Mouse (Mus musculus) embryonic stem cell, embryonic (primary cell): ENCODE results near the gene Rtn4r.

Experiments
- CTCF ChIA-PET, 4 experiments: fragments of 300-600 bp in 2 of 4; fragments of 350-600 bp in 2 of 4; sonication (Branson Sonifier 250); formaldehyde crosslinking; loops; one replicate each; lab custom pipeline; 2022; ENCODE audit warnings: inconsistent platforms in 2 of 4; lab: Charles Lee
- POLR2A ChIA-PET, 4 experiments: fragments of 300-600 bp in 2 of 4; fragments of 350-600 bp in 2 of 4; sonication (Branson Sonifier 250); formaldehyde crosslinking; loops; one replicate each; lab custom pipeline; 2022; ENCODE audit warnings: antibody characterized with exemption in 4 of 4, inconsistent platforms in 1 of 4; lab: Charles Lee

The Rtn4r gene

DNA sequence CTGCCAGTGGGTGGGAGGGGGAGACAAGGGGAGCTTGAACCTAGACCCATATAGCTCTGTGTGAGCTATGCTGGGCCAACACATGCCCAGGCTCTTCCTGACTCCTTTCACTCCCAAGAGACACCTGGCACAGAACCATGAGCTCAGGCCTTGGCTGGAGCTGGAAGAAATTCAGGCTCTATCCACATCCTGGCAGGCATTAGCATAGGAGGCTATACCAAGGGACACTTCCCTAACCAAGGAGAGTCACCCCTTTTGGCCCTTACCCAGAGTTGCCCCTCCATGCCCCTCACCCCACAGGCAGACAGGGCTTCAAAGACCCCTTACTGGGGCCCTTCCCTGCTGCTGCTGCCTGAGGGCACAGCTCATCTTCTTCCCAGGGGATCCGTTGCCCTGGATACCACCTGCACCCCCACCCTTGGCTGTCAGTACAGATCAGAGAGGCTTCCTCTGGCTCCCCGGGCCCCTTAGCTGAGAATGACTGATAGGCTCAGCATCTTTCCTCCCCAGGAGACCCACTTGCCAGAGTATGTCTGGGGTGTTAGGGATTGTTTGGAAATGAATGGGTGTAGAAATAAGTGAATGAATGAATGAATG, 37.3 kb downstream of the Rtn4r start:
- ChIA-PET CTCF (interaction anchor here in 2 of 4 experiments (1.0 to 1.4 kb wide), 2 partner anchors 8 to 46 kb away, joined by 3 to 4 read pairs; no protein-coding TSS in a partner anchor), POLR2A (no interaction called here)

DNA sequence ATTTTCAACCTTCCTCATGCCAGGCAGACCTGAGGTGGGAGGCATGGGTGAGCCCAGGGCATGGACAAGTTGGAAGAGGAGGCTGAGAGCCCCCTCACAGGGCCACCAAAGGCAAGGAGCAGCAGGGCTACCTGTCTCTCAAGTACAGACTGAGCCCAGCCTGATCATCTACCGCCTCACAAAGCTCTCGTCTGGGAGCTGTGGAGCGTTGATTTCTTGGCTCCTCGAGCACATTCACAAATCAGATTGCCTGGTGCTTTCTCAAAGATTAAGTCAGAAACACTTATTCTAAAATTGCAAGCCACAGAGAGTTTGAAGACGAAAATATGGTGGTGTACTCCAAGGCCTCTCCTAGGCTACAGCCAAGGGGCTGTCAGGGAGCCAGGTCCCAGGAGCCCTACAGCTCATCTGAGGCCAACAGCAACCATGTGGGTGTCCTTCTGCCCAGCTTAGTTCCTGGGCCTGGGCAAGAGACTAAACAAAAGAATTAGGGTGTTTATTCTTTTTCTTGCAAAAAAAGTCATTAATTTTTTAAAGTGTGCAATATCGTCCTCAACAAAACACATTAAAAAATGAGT, 39.3 kb downstream of the Rtn4r start:
- ChIA-PET POLR2A (no interaction called here), CTCF (interaction anchor here in 1 of 4 experiments (0.6 kb wide), 1 partner anchor 245 kb away, joined by 3 read pairs; no protein-coding TSS in a partner anchor)

GRCm38 (mm10) chr16:18169156-18169555, 41.7 kb downstream of the Rtn4r start:
- ChIA-PET CTCF (no interaction called here), POLR2A (no interaction called here)

DNA sequence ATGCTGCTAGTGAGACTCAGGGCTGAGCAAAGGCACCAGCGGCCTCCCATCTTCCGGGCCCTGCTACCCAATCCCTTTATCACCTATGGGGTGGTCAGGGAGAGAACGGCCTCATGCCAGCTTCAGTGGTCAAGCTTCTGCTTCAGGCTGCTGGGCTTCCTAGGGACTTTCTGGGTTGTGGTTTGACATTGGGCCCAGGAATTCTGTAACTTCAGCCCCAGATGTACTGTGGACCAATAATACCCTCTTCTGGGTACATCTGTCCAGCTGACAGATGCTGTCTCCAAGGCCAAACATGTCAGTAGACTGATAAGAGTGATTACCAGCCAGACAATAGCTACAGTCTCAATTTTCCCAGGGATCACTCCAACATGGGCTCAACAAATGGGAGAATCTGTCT, 42.3 kb downstream of the Rtn4r start:
- CTCF ChIA-PET, result interaction anchor here in 3 of 4 experiments (0.6 to 4.8 kb wide), 3 partner anchors 41 to 80 kb away, joined by 4 to 36 read pairs (median 11); partner anchors contain the start of gene Prodh (in 1 of the 3)
- POLR2A ChIA-PET, result interaction anchor here in 1 of 4 experiments (1.6 kb wide), 1 partner anchor 11 kb away, joined by 3 read pairs; no protein-coding TSS in a partner anchor

- ChIA-PET CTCF (interaction anchor here (0.5 to 4.8 kb wide), 56 partner anchors 8 to 413 kb away, joined by 3 to 37 read pairs (median 4); partner anchors contain the start of genes Dgcr6 (in 3 of the 4), Klhl22 (in 1 of the 4) and Prodh (in 1 of the 4)), POLR2A (interaction anchor here in 3 of 4 experiments (1.2 to 1.6 kb wide), 4 partner anchors 19 to 83 kb away, joined by 3 to 8 read pairs (median 3); partner anchors contain the start of gene Prodh (in 1 of the 3))
These were observed 44.9 kb downstream of the Rtn4r start for GRCm38 (mm10) chr16:18172266-18172855.

DNA sequence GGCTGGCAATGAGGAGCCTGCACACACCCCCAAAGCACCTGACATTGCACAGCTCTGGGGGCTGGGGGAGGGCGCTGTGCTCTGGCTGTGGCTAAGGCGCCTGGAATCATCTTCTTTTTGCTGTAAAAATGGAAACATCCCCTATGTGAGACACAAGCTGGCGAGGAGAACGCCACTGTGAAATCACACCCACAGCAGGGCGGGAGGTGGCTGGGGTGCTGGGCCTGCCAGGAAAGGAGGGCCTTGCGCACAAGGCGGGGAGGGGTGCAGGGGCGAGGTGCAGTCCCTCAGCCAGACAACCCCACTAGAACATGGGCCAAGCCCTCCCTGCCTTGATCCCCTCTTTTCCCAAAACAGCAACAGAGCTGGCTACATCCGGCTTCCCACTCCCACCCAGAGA, 45.8 kb downstream of the Rtn4r start:
- CTCF ChIA-PET, result interaction anchor here (0.5 to 4.8 kb wide), 38 partner anchors 8 to 414 kb away, joined by 3 to 37 read pairs (median 4); partner anchors contain the start of genes Dgcr6 (in 2 of the 4), Klhl22 (in 1 of the 4) and Prodh (in 1 of the 4)

DNA sequence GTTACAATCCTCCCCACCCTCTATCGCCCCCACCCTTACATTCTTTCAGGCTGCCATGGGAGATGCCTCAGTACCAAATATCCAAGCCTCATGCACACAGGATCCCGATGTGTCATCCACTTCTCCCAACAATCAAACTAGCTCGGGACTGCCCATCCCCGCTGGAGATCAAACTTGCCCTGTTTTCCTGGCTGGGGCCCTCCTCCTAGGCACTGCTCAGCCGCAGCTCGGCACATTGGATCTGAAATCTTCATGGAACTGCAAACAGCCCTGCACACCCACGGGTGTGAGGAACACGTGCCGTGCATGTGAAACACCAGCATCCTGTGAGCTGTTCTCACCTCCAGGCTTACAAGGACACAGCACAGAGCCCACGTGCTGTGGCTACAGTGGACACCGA, 46.3 kb downstream of the Rtn4r start:
- POLR2A ChIA-PET, result interaction anchor here in 2 of 4 experiments (0.5 to 1.6 kb wide), 3 partner anchors 85 to 638 kb away, joined by 4 to 5 read pairs (median 5); partner anchors contain the start of gene Ufd1 (in 1 of the 2)
- CTCF ChIA-PET, result interaction anchor here (0.7 to 4.8 kb wide), 14 partner anchors 11 to 90 kb away, joined by 3 to 37 read pairs (median 9); no protein-coding TSS in a partner anchor

More for the DNA sequence above, 45.8 kb downstream of the Rtn4r start:
- POLR2A ChIA-PET, result interaction anchor here in 3 of 4 experiments (0.6 to 1.6 kb wide), 4 partner anchors 84 to 747 kb away, joined by 3 to 8 read pairs (median 4); partner anchors contain the start of gene Prodh (in 1 of the 3)

DNA sequence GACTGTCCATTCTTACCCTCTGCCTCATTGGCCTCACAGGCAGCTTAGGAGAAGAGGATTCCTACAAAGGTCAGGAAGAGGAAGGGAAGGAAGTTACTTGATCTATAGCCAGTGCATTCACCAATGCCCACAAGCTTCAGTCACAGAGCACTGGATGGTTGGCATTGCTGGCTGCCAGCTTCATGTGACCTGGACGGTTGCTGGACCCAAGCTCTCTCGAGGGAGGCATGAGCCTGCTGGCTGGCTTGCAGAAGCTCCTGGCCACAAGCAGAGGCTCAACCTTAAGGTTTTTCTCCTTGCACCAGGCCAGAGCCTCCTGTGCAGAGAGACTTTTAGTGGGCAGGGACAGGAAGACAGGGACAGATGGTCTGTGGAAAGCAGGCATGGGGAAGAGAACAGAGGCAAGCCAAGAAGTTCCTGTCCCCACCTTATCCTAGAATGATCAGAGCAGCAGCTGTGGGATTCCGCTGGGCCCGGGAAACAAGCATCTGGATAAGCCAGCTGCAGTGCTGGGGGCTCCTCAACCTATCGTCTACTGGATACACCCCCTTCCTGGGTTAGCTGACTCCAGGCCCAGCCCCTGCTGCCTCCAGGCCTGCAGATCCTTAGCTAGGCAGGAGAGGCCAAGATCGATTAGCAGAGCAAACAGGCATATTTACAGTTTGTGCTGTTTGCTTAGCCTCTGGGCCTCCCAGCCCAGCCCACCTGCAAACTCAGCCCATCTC, 48.5 kb downstream of the Rtn4r start:
- CTCF ChIA-PET, result interaction anchor here (0.6 to 3.9 kb wide), 10 partner anchors 26 to 128 kb away, joined by 3 to 37 read pairs (median 3); partner anchors contain the start of gene Dgcr6 (in 1 of the 4)
- POLR2A ChIA-PET, result no interaction called here

DNA sequence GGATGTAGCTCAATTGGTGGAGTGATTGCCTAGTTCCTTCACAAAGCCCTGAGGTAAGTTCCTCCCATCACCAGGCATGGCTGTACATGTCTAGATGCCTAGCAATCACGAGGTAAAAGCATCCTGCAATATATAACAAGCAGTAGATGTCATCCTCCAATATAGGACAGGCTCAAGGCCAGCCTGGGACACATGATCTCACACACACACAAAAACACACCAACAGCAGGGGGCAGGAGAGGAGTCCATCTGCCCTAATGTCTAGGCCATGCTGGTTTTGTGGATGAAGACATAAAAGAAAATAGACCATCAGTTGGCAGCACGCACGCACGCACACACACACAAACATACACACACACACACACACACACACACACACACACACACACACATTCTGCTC, 49.3 kb downstream of the Rtn4r start:
- CTCF ChIA-PET, result interaction anchor here in 3 of 4 experiments (1.0 to 1.6 kb wide), 4 partner anchors 25 to 50 kb away, joined by 3 to 7 read pairs (median 3); no protein-coding TSS in a partner anchor
- POLR2A ChIA-PET, result no interaction called here

DNA sequence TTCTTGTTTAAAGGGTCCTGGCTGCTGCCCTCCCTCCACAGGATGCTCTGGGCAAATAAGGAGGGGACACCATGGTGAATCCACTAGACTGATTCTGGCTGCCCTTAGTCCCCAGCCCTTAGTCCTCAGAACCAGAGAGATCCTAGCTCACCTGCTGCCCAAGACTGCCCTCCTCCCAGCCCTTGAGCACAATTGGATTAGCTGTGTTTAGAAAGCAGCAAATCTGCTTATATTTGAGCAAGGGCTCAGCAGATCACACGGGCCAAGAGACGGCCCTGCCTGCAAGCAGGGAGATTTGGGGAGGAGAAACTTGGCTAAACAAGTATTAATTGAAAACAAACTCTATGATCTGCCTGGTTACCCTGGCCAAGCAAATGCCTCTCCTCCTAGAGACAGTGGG, 52.1 kb downstream of the Rtn4r start:
- ChIA-PET CTCF (interaction anchor here in 2 of 4 experiments (1.2 to 1.4 kb wide), 3 partner anchors 9 to 31 kb away, joined by 3 to 4 read pairs (median 3); no protein-coding TSS in a partner anchor), POLR2A (interaction anchor here in 2 of 4 experiments (1.6 to 1.8 kb wide), 2 partner anchors 15 to 66 kb away, joined by 3 to 4 read pairs; no protein-coding TSS in a partner anchor)

DNA sequence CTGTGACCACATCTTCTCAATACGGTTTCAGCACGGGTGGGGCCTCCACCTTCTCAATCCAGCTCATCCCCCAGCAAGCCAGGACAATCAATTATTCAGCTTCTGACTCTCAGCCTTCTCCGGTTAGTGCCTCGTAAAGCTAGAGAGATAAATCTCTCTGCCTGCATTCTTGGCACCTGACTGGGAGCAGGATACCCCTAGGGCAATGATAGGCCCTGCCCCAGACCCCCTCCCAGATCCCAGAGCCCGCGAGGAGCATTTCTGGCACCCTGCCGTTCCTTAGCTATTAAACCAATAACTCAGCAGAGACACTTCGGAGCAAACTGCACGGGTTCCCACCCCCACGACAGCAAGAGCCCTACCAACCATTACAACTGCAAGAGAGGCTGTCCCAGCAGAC, 54.0 kb downstream of the Rtn4r start:
- CTCF ChIA-PET, result interaction anchor here in 3 of 4 experiments (0.8 to 2.3 kb wide), 5 partner anchors 9 to 98 kb away, joined by 3 to 14 read pairs (median 6); no protein-coding TSS in a partner anchor
- POLR2A ChIA-PET, result interaction anchor here in 2 of 4 experiments (0.8 to 1.2 kb wide), 4 partner anchors 13 to 290 kb away, joined by 3 to 4 read pairs (median 4); partner anchors contain the start of gene Gm20518 (in 1 of the 2)

GRCm38 (mm10) chr16:18182766-18183165, 55.3 kb downstream of the Rtn4r start:
- ChIA-PET POLR2A (interaction anchor here in 1 of 4 experiments (1.1 kb wide), 1 partner anchor 94 kb away, joined by 3 read pairs; no protein-coding TSS in a partner anchor), CTCF (interaction anchor here in 1 of 4 experiments (2.3 kb wide), 1 partner anchor 28 kb away, joined by 14 read pairs; no protein-coding TSS in a partner anchor)

- ChIA-PET CTCF (interaction anchor here in 2 of 4 experiments (1.0 to 1.1 kb wide), 3 partner anchors 13 to 25 kb away, joined by 3 to 4 read pairs (median 4); no protein-coding TSS in a partner anchor), POLR2A (interaction anchor here in 1 of 4 experiments (1.4 kb wide), 1 partner anchor 9 kb away, joined by 4 read pairs; no protein-coding TSS in a partner anchor)
These were observed 58.4 kb downstream of the Rtn4r start for GRCm38 (mm10) chr16:18185715-18186449.

DNA sequence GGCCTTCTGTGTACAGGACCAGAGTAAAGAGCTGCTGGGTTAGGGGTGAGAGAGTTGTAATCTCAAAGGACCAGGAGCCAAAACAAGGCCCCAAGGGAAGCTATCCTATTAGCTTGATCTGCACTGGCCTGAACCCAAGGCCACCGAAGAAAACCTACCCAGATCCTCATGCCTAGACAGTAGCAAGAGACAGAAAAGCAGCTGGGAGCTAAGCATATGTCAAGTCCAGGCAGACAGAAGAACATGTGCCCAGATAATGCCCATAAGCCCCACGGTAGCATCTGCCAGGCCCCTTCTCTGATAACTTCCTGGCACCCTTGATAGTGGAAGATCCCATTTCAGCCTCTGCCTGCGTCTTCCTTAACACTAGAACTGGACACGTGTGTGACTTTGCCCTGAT, 59.4 kb downstream of the Rtn4r start:
- ChIA-PET POLR2A (no interaction called here), CTCF (interaction anchor here in 2 of 4 experiments (1.1 kb wide), 2 partner anchors 14 to 24 kb away, joined by 3 to 4 read pairs; no protein-coding TSS in a partner anchor)

GRCm38 (mm10) chr16:18187221-18187620, 59.8 kb downstream of the Rtn4r start:
- ChIA-PET CTCF (interaction anchor here in 2 of 4 experiments (1.1 kb wide), 2 partner anchors 14 to 23 kb away, joined by 3 to 4 read pairs; no protein-coding TSS in a partner anchor), POLR2A (no interaction called here)

- ChIA-PET CTCF (no interaction called here), POLR2A (no interaction called here)
These were observed 63.6 kb downstream of the Rtn4r start for GRCm38 (mm10) chr16:18191006-18191405.
